Mouse (Mus musculus) midbrain, embryonic 16.5 days (tissue): ENCODE results near the gene Xirp1. TPM values are rescaled to one million over a fixed set of nuclear protein-coding genes. Genes with fewer than 3 reads are reported as not detected.

Source experiments
- ATAC-seq: fragments of 200-750 bp; cut with Nextera tagmentation; 2 replicates; pipeline ENCODE4 v1.8.0; 2017; ENCODE audit warnings: moderate TSS enrichment
- H3K27ac ChIP-seq: fragments of 300-500 bp; sonication (generic); 2 replicates; pipeline ENCODE4 v1.5.1; 2014; ENCODE audit warnings: mild to moderate bottlenecking, low read length, mixed read lengths
- H3K27me3 ChIP-seq: fragments of 300-500 bp; sonication (generic); 2 replicates; pipeline ENCODE4 v1.6.1; 2014; ENCODE audit warnings: low read depth, low read length, mixed read lengths; ENCODE audit not compliant: control insufficient read depth, insufficient read depth
- H3K36me3 ChIP-seq: fragments of 300-500 bp; sonication (generic); 2 replicates; pipeline ENCODE4 v1.6.1; 2014; ENCODE audit warnings: mild to moderate bottlenecking, low read length, moderate library complexity, mixed read lengths; ENCODE audit not compliant: control insufficient read depth, insufficient read depth
- H3K4me1 ChIP-seq: fragments of 300-500 bp; sonication (generic); 2 replicates; pipeline ENCODE4 v1.6.1; 2014; ENCODE audit warnings: mild to moderate bottlenecking, low read length, mixed read lengths; ENCODE audit not compliant: control insufficient read depth, insufficient read depth
- H3K4me2 ChIP-seq: fragments of 300-500 bp; sonication (generic); 2 replicates; pipeline ENCODE4 v1.6.1; 2014; ENCODE audit warnings: mild to moderate bottlenecking, low read length, mixed read lengths
- H3K4me3 ChIP-seq: fragments of 300-500 bp; sonication (generic); 2 replicates; pipeline ENCODE4 v1.5.1; 2014; ENCODE audit warnings: low read depth, mild to moderate bottlenecking, low read length, moderate library complexity, mixed read lengths
- H3K9ac ChIP-seq: fragments of 300-500 bp; sonication (generic); 2 replicates; pipeline ENCODE4 v1.6.1; 2014; ENCODE audit warnings: low read depth, low read length, mixed read lengths
- H3K9me3 ChIP-seq: fragments of 300-500 bp; sonication (generic); replicated peaks from 2 replicates; pipeline ENCODE4 v1.6.1; 2014; ENCODE audit warnings: mild to moderate bottlenecking, low read length, mixed read lengths; ENCODE audit not compliant: control insufficient read depth, poor library complexity, severe bottlenecking
- WGBS: fragments of 180-500 bp; shearing (Covaris S2); extraction: QIAGEN DNeasy Blood & Tissue Kit; methylation state at CpG from one replicate; pipeline ENCODE4 v1.1.7; 2014; 5-methylcytosine and 5-hydroxymethylcytosine counted together
- polyA plus RNA-seq: library from polyadenylated mRNA; unstranded; fragments of >200 nt; fragmentation: Nextera tagmentation; extraction: Ambion mirVana; gene quantifications from 2 replicates; pipeline ENCODE4 v1.2.1, GENCODE M21; 2015

The Xirp1 gene
- polyA plus RNA-seq, 1 experiment from 2014 or later = not detected

DNA sequence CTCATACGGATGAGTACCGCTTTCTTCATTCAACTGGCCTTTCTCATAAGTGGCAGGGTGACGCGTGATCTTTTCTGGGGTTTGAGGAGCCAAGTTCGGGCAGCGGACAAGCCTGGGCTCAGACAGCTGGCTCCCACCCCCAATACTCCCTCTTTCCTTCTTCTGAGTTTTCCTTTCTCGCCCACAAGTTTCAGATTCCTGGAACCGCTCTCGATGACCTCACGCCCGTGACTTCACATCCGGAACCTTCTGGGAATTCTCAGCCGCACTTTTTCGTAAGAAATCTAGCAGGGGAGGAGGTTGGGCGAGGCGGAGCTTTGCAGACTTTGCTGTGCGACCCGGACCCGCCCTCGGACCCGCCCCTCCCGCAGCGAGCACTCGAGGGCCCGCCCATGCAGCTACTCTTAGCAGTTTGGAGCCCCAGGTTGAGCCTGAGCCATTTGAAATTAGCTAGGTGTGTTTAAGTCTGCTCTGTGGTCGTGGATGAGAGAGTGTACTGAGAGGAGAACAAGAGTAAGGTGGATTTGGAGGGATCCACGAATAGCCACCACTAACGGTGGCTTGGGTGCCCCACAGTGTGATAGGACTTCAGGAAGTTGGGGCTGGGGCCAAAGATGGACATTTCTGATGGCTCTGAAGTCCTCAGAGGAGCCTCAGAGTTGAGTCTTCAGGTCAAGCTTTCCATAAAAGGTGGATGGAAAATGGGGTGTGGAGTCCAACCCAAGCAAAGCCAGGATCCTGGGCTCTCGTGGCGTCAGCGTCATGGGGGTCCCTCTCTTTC is 21.3 kb downstream of the Xirp1 start:
- Histone ChIP-seq H3K4me2 (peak overlapping the region; percentile 54), H3K9me3 (no peaks in the 10 kb centered on the region), H3K9ac (peak overlapping the region; percentile 46), H3K27ac (no peak overlapping the region), H3K4me3 (peak overlapping the region; percentile 28), H3K36me3 (no peaks in the 10 kb centered on the region), H3K27me3 (no peaks in the 10 kb centered on the region; the same call in 1 of the 2 replicates), H3K4me1 (no peaks in the 10 kb centered on the region)
- WGBS = 9% methylated on average over 31 of the region's 31 CpGs
- ATAC-seq = no peak

DNA sequence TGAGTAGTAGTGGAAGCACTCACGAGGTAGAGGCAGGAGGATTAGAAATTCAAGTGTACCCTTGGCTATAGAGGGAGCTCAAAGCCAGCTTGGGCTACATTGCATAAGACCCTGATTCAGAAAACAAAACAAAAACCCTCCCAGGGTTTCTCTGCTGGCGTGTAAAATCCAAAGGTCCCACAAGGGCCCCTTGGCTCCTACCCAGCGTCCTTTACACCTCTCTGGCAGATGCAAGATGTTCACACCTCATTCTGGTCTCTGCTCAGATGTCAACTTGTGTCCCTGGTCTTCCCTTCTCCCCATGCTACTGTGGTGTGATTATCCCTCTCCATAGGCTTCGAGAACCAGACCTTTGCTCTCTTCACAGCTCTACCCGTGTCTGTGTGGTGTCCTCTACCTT is 22.6 kb downstream of the Xirp1 start:
- WGBS = 82% methylated on average over 5 of the region's 5 CpGs
- no peaks in the 10 kb centered on the region for H3K36me3 ChIP-seq
- no peak for ATAC-seq
- no peak overlapping the region for H3K4me3 ChIP-seq
- no peaks in the 10 kb centered on the region for H3K9me3 ChIP-seq
- no peaks in the 10 kb centered on the region for H3K4me1 ChIP-seq
- no peak overlapping the region for H3K9ac ChIP-seq
- H3K27me3 ChIP-seq = no peaks in the 10 kb centered on the region; the same call in 1 of the 2 replicates
- no peak overlapping the region for H3K4me2 ChIP-seq
- no peak overlapping the region for H3K27ac ChIP-seq

DNA sequence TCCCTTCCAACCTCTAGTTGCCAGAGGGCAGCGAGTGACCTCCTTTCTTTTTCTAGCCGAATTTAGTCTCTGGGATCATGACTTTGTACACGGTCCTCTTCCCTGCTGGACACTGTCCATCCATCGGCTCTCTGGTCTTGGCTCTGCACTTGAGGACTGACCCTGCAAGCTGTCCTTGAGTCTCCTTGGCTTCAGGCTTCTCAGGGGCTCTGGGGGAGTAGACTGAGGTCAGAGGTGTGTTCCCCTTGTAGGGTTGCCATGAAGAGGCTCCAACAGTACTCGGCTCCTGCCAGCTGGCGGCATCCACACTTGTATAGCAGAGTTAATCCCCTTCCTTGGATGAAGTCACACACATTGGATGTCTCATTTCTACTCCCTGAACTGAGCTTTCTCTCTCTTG is 23.8 kb downstream of the Xirp1 start:
- no peaks in the 10 kb centered on the region; the same call in 1 of the 2 replicates for H3K27me3 ChIP-seq
- H3K9ac ChIP-seq = no peak overlapping the region
- ATAC-seq = no peak
- H3K36me3 ChIP-seq = no peaks in the 10 kb centered on the region
- no peak overlapping the region for H3K4me2 ChIP-seq
- H3K27ac ChIP-seq = no peak overlapping the region
- H3K4me1 ChIP-seq = no peaks in the 10 kb centered on the region
- WGBS = 66% methylated on average over 6 of the region's 6 CpGs
- no peaks in the 10 kb centered on the region for H3K9me3 ChIP-seq
- no peak overlapping the region for H3K4me3 ChIP-seq

DNA sequence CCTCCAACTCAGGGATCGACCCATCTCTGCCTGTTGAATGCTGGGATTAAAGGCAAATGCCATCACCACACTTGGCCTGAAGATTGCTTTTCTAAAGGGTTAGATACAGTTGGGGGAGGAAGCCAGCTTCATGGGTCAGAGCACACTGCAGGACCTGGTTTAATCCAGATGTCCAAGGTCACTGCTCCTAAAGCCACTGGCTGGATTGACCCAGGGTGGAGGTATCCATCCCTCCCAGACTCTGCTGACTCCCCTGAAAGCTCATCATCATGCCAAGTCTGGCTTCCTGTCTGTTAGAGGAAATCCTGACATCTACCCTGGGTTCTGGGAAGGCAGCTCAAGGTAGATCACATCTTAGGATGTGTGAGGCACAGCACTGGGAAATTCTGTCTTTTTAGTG is 24.6 kb downstream of the Xirp1 start:
- Histone ChIP-seq H3K9me3 (no peaks in the 10 kb centered on the region), H3K36me3 (no peaks in the 10 kb centered on the region), H3K9ac (no peak overlapping the region), H3K4me1 (no peaks in the 10 kb centered on the region), H3K4me2 (no peak overlapping the region), H3K27me3 (no peaks in the 10 kb centered on the region; the same call in 1 of the 2 replicates), H3K4me3 (no peak overlapping the region), H3K27ac (no peak overlapping the region)
- no peak for ATAC-seq
- 72% methylated on average over 1 of the region's 1 CpGs for WGBS

DNA sequence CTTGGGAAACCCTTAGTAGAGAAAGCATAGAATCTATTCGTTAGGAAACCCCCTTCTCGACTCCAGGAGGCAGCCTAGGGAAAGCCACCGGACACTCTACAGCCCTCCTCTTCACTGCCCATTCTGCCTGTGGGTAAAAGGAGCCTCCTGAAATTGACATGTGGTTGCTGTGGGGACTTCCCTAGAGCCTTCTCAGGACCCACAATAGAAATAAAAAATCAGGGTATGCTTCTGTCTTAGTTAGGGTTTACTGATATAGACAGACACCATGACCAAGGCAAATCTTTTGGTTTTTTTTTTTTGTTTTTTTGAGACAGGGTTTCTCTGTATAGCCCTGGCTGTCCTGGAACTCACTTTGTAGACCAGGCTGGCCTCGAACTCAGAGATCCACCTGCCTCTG is 27.3 kb downstream of the Xirp1 start:
- no peaks in the 10 kb centered on the region for H3K36me3 ChIP-seq
- no peak overlapping the region for H3K9ac ChIP-seq
- H3K4me3 ChIP-seq = no peak overlapping the region
- no peaks in the 10 kb centered on the region for H3K9me3 ChIP-seq
- H3K27me3 ChIP-seq = no peaks in the 10 kb centered on the region; the same call in 1 of the 2 replicates
- WGBS = 80% methylated on average over 4 of the region's 4 CpGs
- H3K4me2 ChIP-seq = no peak overlapping the region
- no peak for ATAC-seq
- H3K27ac ChIP-seq = no peak overlapping the region
- no peaks in the 10 kb centered on the region for H3K4me1 ChIP-seq

DNA sequence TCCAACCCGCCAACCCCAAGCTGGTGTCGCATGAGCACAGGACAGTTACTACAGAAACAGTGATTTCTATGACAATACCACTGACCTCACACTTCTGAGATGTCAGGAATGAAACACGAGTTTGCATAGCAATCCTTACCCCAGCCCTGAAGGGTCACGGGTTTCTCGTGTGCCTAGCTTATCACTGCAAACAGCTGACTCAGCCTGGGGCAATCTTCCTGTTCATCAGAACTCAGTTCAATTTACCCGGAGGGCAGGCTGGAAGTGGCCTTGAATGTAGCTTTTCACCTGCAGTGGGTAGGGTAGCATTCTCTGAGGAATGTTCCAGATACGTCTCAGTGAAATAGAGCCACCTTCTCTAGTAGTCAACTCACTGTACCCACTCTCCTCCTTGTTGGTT is 29.2 kb downstream of the Xirp1 start:
- ATAC-seq = no peak
- H3K9me3 ChIP-seq = no peaks in the 10 kb centered on the region
- H3K9ac ChIP-seq = no peak overlapping the region
- H3K4me2 ChIP-seq = no peak overlapping the region
- H3K36me3 ChIP-seq = no peaks in the 10 kb centered on the region
- 80% methylated on average over 7 of the region's 7 CpGs for WGBS
- no peak overlapping the region for H3K4me3 ChIP-seq
- no peaks in the 10 kb centered on the region for H3K27me3 ChIP-seq
- no peak overlapping the region for H3K27ac ChIP-seq
- no peaks in the 10 kb centered on the region for H3K4me1 ChIP-seq

DNA sequence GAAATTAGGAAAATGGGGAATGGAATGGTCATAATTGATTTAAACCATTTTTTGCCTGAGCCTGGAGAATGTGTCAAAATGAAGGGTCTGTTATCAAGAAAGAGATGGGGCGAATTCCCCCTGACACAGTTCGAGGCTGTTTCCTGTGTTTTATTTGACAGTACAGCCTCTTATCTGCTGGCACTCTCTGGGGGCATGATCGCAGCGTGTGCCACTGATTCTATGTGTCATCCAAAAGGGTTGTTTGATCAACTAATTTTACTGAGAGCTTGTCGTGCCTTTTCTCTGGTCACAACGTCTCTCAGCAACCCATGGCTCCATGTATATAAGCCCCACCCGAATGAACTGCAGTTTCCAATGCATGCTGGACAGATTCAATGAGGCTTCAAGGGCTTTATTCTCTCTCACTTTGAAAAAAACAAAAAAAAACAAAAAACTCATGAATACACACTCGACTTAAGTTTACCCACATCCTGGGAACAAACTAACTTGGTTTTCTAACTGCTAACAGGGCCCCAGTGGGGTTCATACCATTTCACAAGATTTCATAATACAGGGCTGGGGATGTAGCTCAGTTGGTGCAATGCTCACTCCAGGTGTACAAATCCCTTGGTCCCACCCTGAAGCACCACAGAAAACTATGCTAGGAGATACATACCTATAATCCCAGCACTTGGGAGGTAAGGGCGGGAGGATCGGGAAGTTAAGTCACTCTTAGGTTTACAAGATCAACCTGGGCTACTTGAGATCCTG is 30.1 kb downstream of the Xirp1 start:
- no peaks in the 10 kb centered on the region for H3K36me3 ChIP-seq
- no peak overlapping the region for H3K9ac ChIP-seq
- no peaks in the 10 kb centered on the region for H3K9me3 ChIP-seq
- 75% methylated on average over 10 of the region's 10 CpGs for WGBS
- ATAC-seq = no peak
- no peak overlapping the region for H3K4me3 ChIP-seq
- H3K4me1 ChIP-seq = no peaks in the 10 kb centered on the region
- no peak overlapping the region for H3K27ac ChIP-seq
- no peaks in the 10 kb centered on the region for H3K27me3 ChIP-seq
- no peak overlapping the region for H3K4me2 ChIP-seq

DNA sequence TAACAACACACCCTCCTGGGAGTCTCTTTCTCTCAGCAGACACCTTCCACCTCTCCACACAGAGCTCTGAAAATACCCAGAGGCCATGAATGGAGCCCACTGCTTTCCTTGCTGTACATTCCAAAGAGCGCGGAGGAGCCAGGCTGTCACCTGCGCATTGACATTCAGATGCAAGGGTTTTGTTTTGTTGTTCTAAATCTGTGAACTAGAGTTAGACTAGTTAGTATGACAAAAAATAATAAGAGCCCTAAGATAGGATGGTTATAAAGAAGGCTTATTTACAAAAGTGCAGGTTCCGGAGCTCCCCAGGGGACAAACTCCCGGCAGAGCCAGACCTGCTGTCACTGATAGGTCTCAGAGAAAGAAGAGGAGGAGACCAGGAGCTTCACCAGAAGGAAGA is 32.1 kb downstream of the Xirp1 start:
- Histone ChIP-seq H3K27me3 (no peaks in the 10 kb centered on the region), H3K4me1 (no peaks in the 10 kb centered on the region), H3K9me3 (no peaks in the 10 kb centered on the region), H3K9ac (no peak overlapping the region), H3K27ac (no peak overlapping the region), H3K4me3 (no peak overlapping the region), H3K4me2 (no peak overlapping the region), H3K36me3 (no peaks in the 10 kb centered on the region)
- no peak for ATAC-seq
- WGBS = 14% methylated on average over 5 of the region's 5 CpGs

DNA sequence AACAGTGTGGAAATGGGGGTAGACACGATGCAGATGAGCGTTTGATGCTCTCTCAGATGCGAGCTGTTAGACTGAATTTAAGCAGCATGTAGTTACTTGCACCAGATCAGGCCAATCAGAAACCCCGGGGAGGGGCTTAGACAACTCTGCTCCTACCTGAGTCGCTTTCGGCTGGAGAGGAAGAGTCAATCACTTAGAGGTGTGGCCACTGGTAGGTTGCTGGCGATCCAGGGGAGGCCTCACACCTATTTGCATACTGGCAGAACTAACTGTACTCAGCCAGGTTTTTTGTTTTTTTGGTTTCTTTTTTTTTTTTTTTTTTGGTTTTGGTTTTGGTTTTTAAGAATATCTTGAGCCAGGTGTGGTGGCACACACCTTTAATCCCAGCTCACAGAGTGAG is 35.1 kb downstream of the Xirp1 start:
- Histone ChIP-seq H3K4me1 (peaks cover under 1% of the 10 kb centered on the region; the same call in 1 of the 2 replicates), H3K27ac (no peak overlapping the region), H3K36me3 (no peaks in the 10 kb centered on the region), H3K27me3 (peaks cover 10% of the 10 kb centered on the region), H3K9me3 (no peaks in the 10 kb centered on the region), H3K4me2 (no peak overlapping the region), H3K9ac (no peak overlapping the region), H3K4me3 (no peak overlapping the region)
- no peak for ATAC-seq
- WGBS = 61% methylated on average over 7 of the region's 7 CpGs
